Mouse (Mus musculus) myocyte (in vitro differentiated cells): ENCODE results near the gene Mylip.

ENCODE experiments used
- E2F4 ChIP-seq: IDR thresholded peaks from one replicate; pipeline ENCODE4 v1.6.1; 2011; ENCODE audit warnings: mild to moderate bottlenecking, control low read depth, moderate library complexity; ENCODE audit not compliant: insufficient read depth
- MAX ChIP-seq: IDR thresholded peaks from one replicate; pipeline ENCODE4 v1.6.1; 2011; ENCODE audit warnings: low read depth, mild to moderate bottlenecking, control low read depth
- MYOD1 ChIP-seq, 3 experiments: IDR thresholded peaks; one replicate each; pipeline ENCODE4 v1.6.1; 2011; ENCODE audit warnings: control low read depth in 2 of 3, low read depth in 2 of 3, mild to moderate bottlenecking in 2 of 3, moderate library complexity in 1 of 3; ENCODE audit not compliant: insufficient read length in 2 of 3, control insufficient read depth in 1 of 3
- MYOG ChIP-seq, 3 experiments: IDR thresholded peaks; one replicate each; pipeline ENCODE4 v1.6.1; 2011; ENCODE audit warnings: control low read depth in 2 of 3, low read depth in 2 of 3, mild to moderate bottlenecking in 2 of 3; ENCODE audit not compliant: insufficient read length in 2 of 3, control insufficient read depth in 1 of 3, insufficient read depth in 1 of 3
- POLR2A ChIP-seq: IDR thresholded peaks from one replicate; pipeline ENCODE4 v1.6.1; 2011; ENCODE audit warnings: low read depth, mild to moderate bottlenecking, control low read depth, moderate library complexity; ENCODE audit not compliant: insufficient read length
- SRF ChIP-seq: IDR thresholded peaks from one replicate; pipeline ENCODE4 v1.6.1; 2011; ENCODE audit warnings: low read depth; ENCODE audit not compliant: control insufficient read depth, insufficient read length
- USF1 ChIP-seq: IDR thresholded peaks from one replicate; pipeline ENCODE4 v1.6.1; 2011; ENCODE audit warnings: low read depth, mild to moderate bottlenecking, control low read depth, moderate library complexity

- TF ChIP-seq E2F4 (no peak), POLR2A (no peak), MYOG (IDR thresholded peaks at IDR 0.05; ENCODE audit: control insufficient read depth in 1 of 3, insufficient read depth in 1 of 3, insufficient read length in 2 of 3, low read depth in 2 of 3) (no peak), SRF (no peak), USF1 (no peak), MYOD1 (IDR thresholded peaks at IDR 0.05; ENCODE audit: control insufficient read depth in 1 of 3, insufficient read length in 2 of 3, low read depth in 2 of 3) (no peak), MAX (no peak)
These were observed 50.7 kb downstream of the Mylip start for GRCm38 (mm10) chr13:45440226-45440625.
